Mouse (Mus musculus) liver, adult 2 months (tissue): ENCODE data around the gene Acadvl.

Experiments used
- CTCF ChIP-seq: fragments of 200-500 bp; IDR thresholded peaks from 2 replicates; pipeline ENCODE4 v1.5.1; 2011; ENCODE audit warnings: low read depth, low read length, control low read depth
- POLR2A ChIP-seq: fragments of 200-500 bp; IDR thresholded peaks from 2 replicates; pipeline ENCODE4 v1.6.1; 2011; ENCODE audit warnings: low read length, control low read depth; ENCODE audit not compliant: insufficient read depth; ENCODE audit errors: extremely low read depth

GRCm38 (mm10) chr11:69970775-69971174 is 44.4 kb downstream of the Acadvl start:
- no peak for TF ChIP-seq POLR2A
- no peak for TF ChIP-seq CTCF
